Mouse (Mus musculus) heart, adult 2 months (tissue): ENCODE results near the gene A4galt. TPM values are rescaled to one million over a fixed set of nuclear protein-coding genes. Genes with fewer than 3 reads are reported as not detected.
A peak's percentile ranks its signal among the peaks of the same experiment; 100 is the strongest.

Experiments used
- DNase-seq, 2 experiments: peaks; one replicate each; pipeline ENCODE4 v3.0.0; 2021
- H3K27ac ChIP-seq: fragments of 200-600 bp; 2 replicates; pipeline ENCODE4 v1.8.1; 2022
- H3K27me3 ChIP-seq: fragments of 200-500 bp; 2 replicates; pipeline ENCODE4 v1.6.1; 2012; ENCODE audit warnings: mild to moderate bottlenecking, low read length, inconsistent platforms, mixed read lengths; ENCODE audit not compliant: control insufficient read depth, insufficient read depth
- H3K36me3 ChIP-seq: fragments of 200-500 bp; 2 replicates; pipeline ENCODE4 v1.6.1; 2012; ENCODE audit warnings: low read length, inconsistent platforms; ENCODE audit not compliant: control insufficient read depth, insufficient read depth
- H3K4me1 ChIP-seq: fragments of 200-500 bp; 2 replicates; pipeline ENCODE4 v1.6.1; 2011; ENCODE audit warnings: low read length; ENCODE audit not compliant: control insufficient read depth, insufficient read depth
- H3K4me3 ChIP-seq: fragments of 200-600 bp; 2 replicates; pipeline ENCODE4 v1.8.1; 2022
- H3K79me2 ChIP-seq: fragments of 200-500 bp; replicated peaks from 2 replicates; pipeline ENCODE4 v1.6.1; 2012; ENCODE audit warnings: mild to moderate bottlenecking, inconsistent platforms, low read length, moderate library complexity, mixed read lengths; ENCODE audit not compliant: control insufficient read depth, insufficient read depth
- H3K9ac ChIP-seq: fragments of 200-500 bp; 2 replicates; pipeline ENCODE4 v1.6.1; 2012; ENCODE audit warnings: low read depth, mild to moderate bottlenecking, control low read depth, inconsistent platforms, low read length, mixed read lengths
- CTCF ChIP-seq: fragments of 200-600 bp; IDR thresholded peaks from 2 replicates; pipeline ENCODE4 v1.8.1; 2022; ENCODE audit warnings: antibody characterized with exemption, mild to moderate bottlenecking, moderate library complexity
- EP300 ChIP-seq: fragments of 200-500 bp; IDR thresholded peaks from 2 replicates; pipeline ENCODE4 v1.6.1; 2011; ENCODE audit warnings: low read depth, low read length, control low read depth; ENCODE audit not compliant: insufficient read depth
- POLR2A ChIP-seq: fragments of 200-500 bp; IDR thresholded peaks from 2 replicates; pipeline ENCODE4 v1.6.1; 2011; ENCODE audit warnings: mild to moderate bottlenecking, low read depth, low read length, control low read depth; ENCODE audit not compliant: insufficient read depth
- WGBS: fragments of 180-500 bp; shearing (Covaris S2); methylation state at CpG from one replicate; pipeline ENCODE4 v1.1.7; 2018; 5-methylcytosine and 5-hydroxymethylcytosine counted together
- intact Hi-C: fragments of 180-260 bp; cut with DNase I; formaldehyde crosslinking; loops from one replicate; pipeline ENCODE4 v1.15.1; 2025
- long read RNA-seq: library from polyadenylated mRNA; stranded (forward); transcript quantifications from one replicate; pipeline ENCODE4 v2.0.0, GENCODE M21; 2021
- polyA plus RNA-seq: library from polyadenylated mRNA; depleted of rRNA; stranded (reverse); fragments of >200 nt; gene quantifications from 2 replicates; pipeline ENCODE4 v1.2.3, GENCODE M21; 2012; rRNA removed
- total RNA-seq, 2 experiments: library from RNA; stranded (reverse); gene quantifications; 2 replicates each; pipeline ENCODE4 v1.2.3; 2021

The A4galt gene
- 1 to 10 TPM; 5.2 to 6.3 TPM for total RNA-seq
- polyA plus RNA-seq = 9.7 and 14.9 TPM in 2 replicates
- long read RNA-seq, partial matches to known transcripts = 1 of 3 reads
- long read RNA-seq, other reads (novel, unspliced or antisense) = 0 of 3 reads

- Histone ChIP-seq H3K9ac (peak within 1 kb of the TSS; percentile 78), H3K27ac (peak within 1 kb of the TSS; percentile 86), H3K79me2 (no peaks in the 10 kb centered on the region), H3K4me3 (peak within 1 kb of the TSS; percentile 79), H3K27me3 (peaks cover 4% of the 10 kb centered on the region), H3K4me1 (no peaks in the 10 kb centered on the region), H3K36me3 (no peaks in the 10 kb centered on the region)
- intact Hi-C loops = loop anchor here (5.0 kb wide), 2 partner anchors 39 to 46 kb away; no protein-coding TSS in a partner anchor
- 3% methylated on average over 66 of the region's 66 CpGs for WGBS
- TF ChIP-seq CTCF (no peak), POLR2A (peak; percentile 81)
- DNase-seq = peak; percentile 80 to 81
These were observed at the start of gene A4galt for GRCm38 (mm10) chr15:83251176-83252004. Gene A4galt, minus strand, starts transcription at chr15:83251774.

GRCm38 (mm10) chr15:83299916-83300582 lies 48.5 kb upstream of the A4galt start:
- TF ChIP-seq CTCF = no peak
- TF ChIP-seq EP300 = no peak
- no peak for TF ChIP-seq POLR2A
- Histone ChIP-seq H3K79me2 (no peaks in the 10 kb centered on the region), H3K9ac (no peak overlapping the region), H3K27me3 (no peaks in the 10 kb centered on the region), H3K27ac (peak overlapping the region; percentile 63), H3K36me3 (no peaks in the 10 kb centered on the region), H3K4me1 (peaks cover 21% of the 10 kb centered on the region), H3K4me3 (no peak overlapping the region)
- WGBS = 62% methylated on average over 10 of the region's 10 CpGs
- intact Hi-C loops = loop anchor here (5.0 kb wide), 2 partner anchors 48 to 88 kb away; partner anchors contain the start of gene A4galt
- DNase-seq = no peak

- no peak for DNase-seq
- Histone ChIP-seq H3K4me1 (peaks cover 18% of the 10 kb centered on the region), H3K27ac (peak overlapping the region; percentile 63), H3K79me2 (no peaks in the 10 kb centered on the region), H3K36me3 (no peaks in the 10 kb centered on the region), H3K27me3 (no peaks in the 10 kb centered on the region), H3K4me3 (no peak overlapping the region), H3K9ac (no peak overlapping the region)
- 76% methylated on average over 7 of the region's 7 CpGs for WGBS
- intact Hi-C loops = loop anchor here (5.0 kb wide), 2 partner anchors 47 to 87 kb away; partner anchors contain the start of gene A4galt
- TF ChIP-seq POLR2A (no peak), CTCF (no peak), EP300 (no peak)
These were observed 47.9 kb upstream of the A4galt start for GRCm38 (mm10) chr15:83299450-83299849.

- no peaks in the 10 kb centered on the region for H3K79me2 ChIP-seq
- H3K27ac ChIP-seq = no peak overlapping the region
- no peaks in the 10 kb centered on the region for H3K36me3 ChIP-seq
- no peak for DNase-seq
- WGBS = 99% methylated on average over 2 of the region's 2 CpGs
- H3K4me1 ChIP-seq = peaks cover 13% of the 10 kb centered on the region
- no peaks in the 10 kb centered on the region for H3K27me3 ChIP-seq
- no peak overlapping the region for H3K9ac ChIP-seq
- intact Hi-C loops = loop anchor here (5.0 kb wide), 2 partner anchors 47 to 87 kb away; partner anchors contain the start of gene A4galt
- TF ChIP-seq CTCF = peak; percentile 46
- no peak for TF ChIP-seq EP300
- no peak for TF ChIP-seq POLR2A
- no peak overlapping the region for H3K4me3 ChIP-seq
These were observed 47.2 kb upstream of the A4galt start for GRCm38 (mm10) chr15:83298810-83299209.

DNA sequence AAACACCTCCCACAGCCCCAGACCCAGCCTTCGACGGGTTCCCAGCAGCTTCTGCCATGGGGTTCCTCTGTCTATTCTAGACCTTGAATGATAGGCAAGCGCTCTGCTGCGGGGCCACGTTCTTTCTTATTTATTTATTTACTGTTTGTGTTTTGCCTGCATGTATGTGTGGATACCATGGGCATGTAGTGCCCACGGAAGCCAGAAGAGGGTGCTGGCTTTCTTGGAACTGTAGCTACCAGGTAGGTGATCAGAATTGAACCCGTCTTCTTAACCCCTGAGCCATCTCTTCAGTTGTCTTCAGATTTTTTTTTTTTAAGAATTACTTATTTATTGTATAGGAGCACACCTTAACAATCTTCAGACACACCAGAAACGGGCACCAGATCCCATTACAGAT lies 46.7 kb upstream of the A4galt start:
- DNase-seq = no peak
- no peak overlapping the region for H3K4me3 ChIP-seq
- H3K27ac ChIP-seq = no peak overlapping the region
- H3K4me1 ChIP-seq = peaks cover 15% of the 10 kb centered on the region
- H3K9ac ChIP-seq = no peak overlapping the region
- TF ChIP-seq CTCF = peak; percentile 45
- TF ChIP-seq EP300 = no peak
- 93% methylated on average over 8 of the region's 8 CpGs for WGBS
- no peaks in the 10 kb centered on the region for H3K27me3 ChIP-seq
- no peaks in the 10 kb centered on the region for H3K36me3 ChIP-seq
- intact Hi-C loops = loop anchor here (5.0 kb wide), 2 partner anchors 46 to 86 kb away; partner anchors contain the start of gene A4galt
- H3K79me2 ChIP-seq = no peaks in the 10 kb centered on the region
